Mouse (Mus musculus) T-helper 1 cell (primary cell): ENCODE results near the gene Retreg1.

Source experiments
- in situ Hi-C: fragments of 300-600 bp; cut with MboI, MseI; formaldehyde crosslinking; loops from one replicate; pipeline ENCODE4 v1.15.1; 2025; ENCODE audit warnings: high pct_unique_total_duplicates

Gene Retreg1

GRCm38 (mm10) chr15:25843086-25843991, at the start of gene Retreg1:
Gene Retreg1 (plus strand): TSS chr15:25843180.
- in situ Hi-C loops: no loop called here

DNA sequence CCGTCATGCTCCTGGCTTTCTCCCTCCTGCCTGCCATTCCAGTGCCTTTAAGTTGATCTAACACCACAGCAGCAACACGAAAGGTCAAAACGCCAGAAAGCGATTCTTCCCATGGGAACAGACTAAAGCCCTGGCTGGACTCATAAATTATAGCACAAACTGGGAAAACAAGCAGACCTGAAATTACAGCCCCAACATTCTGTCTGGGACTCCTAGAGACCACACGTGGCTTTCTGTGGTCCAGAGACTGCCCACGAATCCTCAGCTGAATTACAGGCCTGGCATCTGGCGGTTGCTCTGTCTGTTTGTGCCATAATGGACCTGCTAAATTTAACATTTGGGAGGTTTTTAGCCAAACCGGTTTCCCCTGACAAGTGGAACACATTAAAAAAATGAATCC, 48.9 kb upstream of the Retreg1 start:
- in situ Hi-C loops: no loop called here

DNA sequence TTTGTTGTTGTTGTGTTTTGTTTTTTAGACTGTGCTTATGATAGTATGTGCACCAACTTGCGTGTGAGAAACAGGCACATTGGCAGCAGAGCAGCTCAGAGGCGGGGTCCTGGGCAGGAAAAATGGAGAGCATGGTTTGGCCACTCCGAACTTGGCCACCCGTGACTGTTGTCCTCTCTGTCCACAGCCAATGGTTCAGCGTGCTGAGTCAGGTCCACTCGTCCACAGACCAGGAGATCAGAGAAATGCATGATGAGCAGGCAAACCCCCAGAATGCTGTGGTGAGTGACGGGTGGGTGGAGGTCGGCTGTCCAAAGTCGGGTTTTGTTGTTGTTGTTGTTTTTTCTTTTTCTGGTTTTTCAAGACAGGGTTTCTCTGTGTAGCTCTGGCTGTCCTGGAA, 47.5 kb upstream of the Retreg1 start:
- in situ Hi-C loops: no loop called here

- in situ Hi-C loops: no loop called here
Measured at GRCm38 (mm10) chr15:25796353-25796752, 46.6 kb upstream of the Retreg1 start.

DNA sequence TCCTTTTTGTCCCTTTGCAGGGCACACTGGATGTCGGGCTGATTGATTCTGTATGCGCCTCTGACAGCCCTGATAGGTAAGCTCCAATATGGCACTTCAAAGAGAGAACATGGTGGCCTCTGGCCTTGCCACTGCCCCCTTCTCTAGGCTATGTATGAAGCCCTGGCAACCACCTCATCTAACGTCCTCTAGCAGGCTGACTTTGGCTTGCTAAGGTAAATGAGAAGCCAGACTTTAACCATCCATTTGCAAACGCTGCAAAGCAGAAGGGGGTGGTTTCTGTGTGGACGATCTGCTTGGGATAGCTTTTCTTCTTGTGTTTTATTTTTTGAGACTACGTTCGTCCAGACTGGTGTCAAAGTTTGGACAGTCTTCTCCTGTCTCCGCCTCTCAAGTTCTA, 45.8 kb upstream of the Retreg1 start:
- in situ Hi-C loops: no loop called here

GRCm38 (mm10) chr15:25797888-25798287, 45.1 kb upstream of the Retreg1 start:
- in situ Hi-C loops: no loop called here

GRCm38 (mm10) chr15:25801726-25802125, 41.3 kb upstream of the Retreg1 start:
- in situ Hi-C loops: loop anchor here (10.0 kb wide), 3 partner anchors 153 to 523 kb away; no protein-coding TSS in a partner anchor

DNA sequence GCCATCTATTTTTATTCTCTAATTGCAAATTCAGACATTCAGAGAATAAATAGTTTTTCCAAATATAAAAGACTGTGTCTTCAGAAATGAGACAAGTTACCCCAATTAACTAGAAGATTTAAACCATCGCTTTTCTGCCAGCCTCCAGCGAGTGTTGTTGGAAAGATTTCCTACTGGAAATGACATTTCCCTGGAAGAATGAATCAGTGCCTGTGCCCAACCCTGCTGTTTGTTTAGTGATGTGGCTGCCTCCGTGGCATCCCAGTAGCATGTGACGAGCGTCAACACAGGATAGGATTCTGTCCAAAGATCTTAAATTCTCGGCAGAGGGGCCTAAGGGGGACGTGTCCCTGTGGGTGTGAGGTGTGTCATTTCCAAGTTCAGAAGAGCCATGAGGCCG, 40.8 kb upstream of the Retreg1 start:
- in situ Hi-C loops: loop anchor here (10.0 kb wide), 3 partner anchors 153 to 523 kb away; no protein-coding TSS in a partner anchor

GRCm38 (mm10) chr15:25803111-25803510, 39.9 kb upstream of the Retreg1 start:
- in situ Hi-C loops: loop anchor here (10.0 kb wide), 3 partner anchors 152 to 522 kb away; no protein-coding TSS in a partner anchor

GRCm38 (mm10) chr15:25805336-25806110, 37.5 kb upstream of the Retreg1 start:
- in situ Hi-C loops: loop anchor here (10.0 kb wide), 3 partner anchors 149 to 519 kb away; no protein-coding TSS in a partner anchor

DNA sequence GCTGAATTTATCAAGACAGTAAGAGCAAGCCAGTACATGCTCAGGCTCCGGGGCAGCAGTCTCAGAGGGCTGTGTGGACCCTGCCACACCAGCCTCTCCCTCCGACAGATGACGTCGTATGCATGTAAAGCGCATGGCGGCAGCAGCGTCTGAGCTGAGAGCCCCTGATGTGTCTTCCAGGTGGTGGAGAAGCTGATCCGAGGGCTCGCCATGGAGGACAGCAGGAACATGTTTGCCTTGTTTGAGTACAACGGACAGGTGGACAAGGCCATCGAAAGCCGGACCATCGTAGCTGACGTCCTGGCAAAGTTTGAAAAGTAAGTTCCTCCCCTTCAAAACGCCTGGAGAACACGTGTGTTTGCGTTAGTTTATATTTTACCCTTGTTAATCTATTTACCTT, 36.6 kb upstream of the Retreg1 start:
- in situ Hi-C loops: loop anchor here (10.0 kb wide), 3 partner anchors 148 to 518 kb away; no protein-coding TSS in a partner anchor

- in situ Hi-C loops: loop anchor here (10.0 kb wide), 3 partner anchors 148 to 518 kb away; no protein-coding TSS in a partner anchor
Measured at GRCm38 (mm10) chr15:25806878-25807277, 36.1 kb upstream of the Retreg1 start.

- in situ Hi-C loops: loop anchor here (10.0 kb wide), 3 partner anchors 146 to 516 kb away; no protein-coding TSS in a partner anchor
Measured at GRCm38 (mm10) chr15:25808677-25809460, 34.1 kb upstream of the Retreg1 start.

DNA sequence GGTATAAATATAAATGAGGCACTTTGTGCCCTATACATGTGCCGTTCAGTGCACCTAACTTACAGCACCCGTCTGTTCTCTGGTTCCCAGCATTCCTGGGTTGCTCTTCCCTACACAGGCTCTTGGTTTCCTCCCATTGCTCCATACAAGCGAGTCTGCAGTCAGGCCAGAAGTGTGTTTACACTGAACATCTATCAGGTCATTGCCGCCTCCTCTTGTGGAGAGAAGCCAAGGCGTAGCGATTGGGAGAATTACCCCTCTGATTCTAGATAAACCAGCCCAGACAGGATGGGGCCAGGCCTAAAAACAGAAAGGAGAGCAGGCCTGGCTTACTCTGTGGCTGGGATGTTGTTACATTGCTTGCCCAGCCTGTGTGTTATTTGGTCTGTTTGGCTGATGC, 33.3 kb upstream of the Retreg1 start:
- in situ Hi-C loops: loop anchor here (10.0 kb wide), 3 partner anchors 145 to 515 kb away; no protein-coding TSS in a partner anchor

DNA sequence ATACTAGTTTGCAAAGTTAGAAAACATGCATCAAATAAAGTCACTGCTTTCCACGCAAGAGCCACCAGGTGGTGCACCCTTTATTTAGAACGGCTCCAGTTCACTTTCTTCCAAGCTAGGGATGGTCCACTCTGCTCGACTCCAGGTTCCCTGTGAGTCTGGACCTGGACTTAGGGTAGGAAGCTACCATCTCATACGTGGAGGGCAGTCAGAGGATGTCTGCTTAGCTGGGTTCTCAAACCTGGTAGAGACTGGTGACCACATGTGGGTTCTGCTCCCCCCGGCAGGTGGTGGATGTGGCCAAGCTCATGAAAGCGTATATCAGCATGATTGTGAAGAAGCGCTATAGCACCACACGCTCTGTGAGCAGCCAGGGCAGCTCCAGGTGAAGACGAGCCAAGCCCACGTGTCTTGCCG, 31.1 kb upstream of the Retreg1 start:
- in situ Hi-C loops: no loop called here

GRCm38 (mm10) chr15:25812479-25812878, 30.5 kb upstream of the Retreg1 start:
- in situ Hi-C loops: no loop called here

DNA sequence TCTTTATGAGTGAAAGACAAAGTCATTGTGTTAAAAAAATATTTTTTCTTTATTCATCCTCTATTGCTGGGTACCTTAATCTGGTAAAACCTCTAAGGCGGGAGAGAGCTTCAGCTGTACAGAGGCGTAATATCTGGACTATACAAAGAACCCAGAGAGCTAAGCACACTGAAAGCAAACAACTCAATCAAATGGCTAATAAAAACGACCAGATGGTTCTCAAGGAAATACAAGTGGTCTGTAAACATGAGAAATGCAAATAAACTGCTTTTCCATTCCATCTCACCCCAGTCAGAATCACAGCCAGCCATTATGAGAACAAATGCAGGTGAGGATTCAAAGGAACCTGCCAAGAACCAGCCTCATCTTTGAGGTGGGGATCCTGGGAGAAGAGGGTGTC, 28.4 kb upstream of the Retreg1 start:
- in situ Hi-C loops: no loop called here

- in situ Hi-C loops: no loop called here
Measured at GRCm38 (mm10) chr15:25817191-25817590, 25.8 kb upstream of the Retreg1 start.

GRCm38 (mm10) chr15:25821981-25822380, 21.0 kb upstream of the Retreg1 start:
- in situ Hi-C loops: no loop called here

- in situ Hi-C loops: no loop called here
Measured at GRCm38 (mm10) chr15:25822656-25823055, 20.3 kb upstream of the Retreg1 start.

DNA sequence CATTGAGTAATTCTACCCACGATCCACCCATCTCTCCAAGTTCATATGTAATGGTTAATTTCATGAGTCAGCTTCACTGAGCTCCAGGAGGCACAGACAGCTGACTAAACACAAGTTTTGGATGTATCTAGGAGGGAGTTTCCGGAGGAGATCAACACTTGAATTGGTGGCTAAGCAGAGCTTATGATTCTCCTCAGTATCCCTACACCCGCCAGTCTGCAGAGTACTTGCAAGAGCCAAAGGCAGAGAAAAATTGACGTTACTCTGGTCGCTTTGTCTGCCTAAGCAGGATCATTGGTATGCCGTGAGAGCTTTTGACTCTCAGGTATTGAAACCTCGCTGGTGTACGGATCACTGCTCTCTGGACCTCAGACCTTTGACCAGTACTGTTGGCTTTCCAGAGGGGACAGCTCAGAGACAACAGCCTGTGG, 16.4 kb upstream of the Retreg1 start:
- in situ Hi-C loops: no loop called here
